22 mouse cellular contexts compared by ENCODE assay signal in the genomic region with DNA sequence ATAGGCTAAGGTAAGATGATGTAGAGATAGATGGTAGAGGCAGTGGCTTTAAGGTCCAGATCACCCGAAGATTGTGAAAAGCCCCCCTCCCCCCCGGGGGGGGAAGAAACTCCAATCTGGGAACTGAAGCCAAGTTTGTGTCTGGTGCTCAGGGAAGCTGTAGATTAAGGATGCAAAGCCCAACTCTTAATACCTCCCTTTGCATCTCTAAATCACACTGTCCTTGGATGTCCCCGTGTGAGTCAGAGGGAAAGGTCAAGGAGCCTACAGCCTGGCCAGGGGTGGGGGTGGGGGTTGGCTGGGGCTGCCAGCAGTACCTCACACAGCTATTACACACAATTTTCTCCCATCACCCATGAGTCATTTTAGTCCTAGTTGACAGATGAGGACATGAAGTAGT.
DNase-seq lines count a peak whose midpoint lies in the region; ATAC-seq and TF ChIP-seq lines count a peak whose summit lies in the region.
"Had no signal": no experiment of that assay in that cellular context is flagged by ENCODE, and none has a peak within 500 bp of the region (broad histone marks: within the 10 kb centered on the region; RNA-seq: fewer than 3 reads in every experiment).

No protein-coding gene starts in this region.

- H3K4me3 ChIP-seq in lung, postnatal 0 days (ENCODE audit: low read depth, low read length) = no peak overlapping the region
- H3K4me3 ChIP-seq in lung, adult 2 months (replicated peaks; ENCODE audit: extremely low read depth, low read depth, low read length) = no peak overlapping the region
- H3K4me3 ChIP-seq: embryonic facial prominence, embryonic 12.5 days; forebrain, embryonic 15.5 days; heart, adult 2 months; heart, embryonic 15.5 days; hindbrain, embryonic 10.5 days had no signal

- no peak for TF ChIP-seq POLR2A in lung, adult 2 months (IDR thresholded peaks at IDR 0.05; ENCODE audit: borderline replicate concordance, extremely low read depth, low read depth, low read length)

- H3K4me1 ChIP-seq in lung, postnatal 0 days (ENCODE audit: insufficient read depth, low read depth, low read length) = no peaks in the 10 kb centered on the region
- H3K4me1 ChIP-seq in lung, adult 2 months (ENCODE audit: control insufficient read depth, insufficient read depth, low read length) = no peaks in the 10 kb centered on the region
- H3K4me1 ChIP-seq: forebrain, embryonic 15.5 days had no signal

- no peaks in the 10 kb centered on the region for H3K9me3 ChIP-seq in lung, postnatal 0 days (ENCODE audit: low read length)
- H3K9me3 ChIP-seq: embryonic facial prominence, embryonic 12.5 days; forebrain, embryonic 15.5 days had no signal

- intact Hi-C loops in heart, postnatal 36 days (cut with DNase I) = no loop called here

- no peak for TF ChIP-seq CTCF in lung, postnatal 0 days (IDR thresholded peaks at IDR 0.05)
- no peak for TF ChIP-seq CTCF in lung, adult 2 months (IDR thresholded peaks at IDR 0.05; ENCODE audit: insufficient read depth, low read length)

- peak; percentile 33 for DNase-seq in heart, adult 11 months
- DNase-seq in heart, postnatal 36 days = no peak
- no peak for DNase-seq in lung, postnatal 0 days (ENCODE audit: low spot score)
- no peak for DNase-seq in lung, adult 2 months
- peak; percentile 37 for DNase-seq in adrenal gland, adult 8-10 months
- DNase-seq in adrenal gland, postnatal 36 days = peak; percentile 56 to 65
- no peak for DNase-seq in right cerebral cortex, postnatal 14 days
- DNase-seq: cerebellum, adult 8-10 months; cerebellum, postnatal 25 days; gastrocnemius, postnatal 10 days; heart, adult 2 months; heart, postnatal 14 days had no signal

- H3K27me3 ChIP-seq in lung, postnatal 0 days (replicated peaks; ENCODE audit: insufficient read depth, low read length) = no peaks in the 10 kb centered on the region
- H3K27me3 ChIP-seq: CH12.LX; embryonic facial prominence, embryonic 12.5 days; forebrain, embryonic 15.5 days; heart, embryonic 15.5 days had no signal

- TF ChIP-seq EP300 in lung, postnatal 0 days (IDR thresholded peaks at IDR 0.05) = no peak

- no peak overlapping the region for H3K27ac ChIP-seq in lung, postnatal 0 days (ENCODE audit: low read length)
- H3K27ac ChIP-seq: forebrain, embryonic 15.5 days; heart, adult 2 months; heart, embryonic 15.5 days had no signal

- 56% methylated on average over 3 of the region's 3 CpGs for WGBS in lung, postnatal 0 days
- 54% methylated on average over 3 of the region's 3 CpGs for WGBS in lung, adult 2 months

- no peaks in the 10 kb centered on the region for H3K36me3 ChIP-seq in lung, postnatal 0 days (ENCODE audit: insufficient read depth, low read length)
- H3K36me3 ChIP-seq: embryonic facial prominence, embryonic 12.5 days; forebrain, embryonic 15.5 days; heart, embryonic 15.5 days; hindbrain, embryonic 10.5 days had no signal

- ATAC-seq in lung, postnatal 0 days = peak; percentile 30; the same call in 1 of the 2 replicates
- no peak for ATAC-seq in megakaryocyte, adult 5-6 weeks (ENCODE audit: poor library complexity, severe bottlenecking)
- ATAC-seq: forebrain, embryonic 15.5 days; hindbrain, embryonic 16.5 days; inflammation-experienced regulatory T-cells, adult 6 months; intestine, postnatal 0 days had no signal

- no peak overlapping the region for H3K4me2 ChIP-seq in lung, postnatal 0 days (replicated peaks; ENCODE audit: low read depth, low read length)
- H3K4me2 ChIP-seq: embryonic facial prominence, embryonic 12.5 days; forebrain, embryonic 15.5 days; heart, embryonic 11.5 days; heart, embryonic 15.5 days had no signal

- no peak overlapping the region for H3K9ac ChIP-seq in lung, postnatal 0 days (replicated peaks; ENCODE audit: low read depth)
- H3K9ac ChIP-seq: embryonic facial prominence, embryonic 12.5 days; forebrain, embryonic 15.5 days; heart, embryonic 15.5 days had no signal

Comparison
In these comparisons a context has a peak if more than half of its experiments do, and no peak if none do; other contexts are left out.
1. DNase-seq: peak in heart, adult 11 months (single experiment), adrenal gland, adult 8-10 months (single experiment) and adrenal gland, postnatal 36 days (2 of 2); none in heart, postnatal 36 days (0 of 2), lung, postnatal 0 days (single experiment), lung, adult 2 months (single experiment) and right cerebral cortex, postnatal 14 days (single experiment).